Mouse (Mus musculus): ENCODE measurements around the gene Zfp105. TPM values are rescaled to one million over a fixed set of nuclear protein-coding genes. Genes with fewer than 3 reads are reported as not detected.

Gene Zfp105
- polyA plus RNA-seq, 1 experiment from 2014 or later: 9.6 TPM

DNA sequence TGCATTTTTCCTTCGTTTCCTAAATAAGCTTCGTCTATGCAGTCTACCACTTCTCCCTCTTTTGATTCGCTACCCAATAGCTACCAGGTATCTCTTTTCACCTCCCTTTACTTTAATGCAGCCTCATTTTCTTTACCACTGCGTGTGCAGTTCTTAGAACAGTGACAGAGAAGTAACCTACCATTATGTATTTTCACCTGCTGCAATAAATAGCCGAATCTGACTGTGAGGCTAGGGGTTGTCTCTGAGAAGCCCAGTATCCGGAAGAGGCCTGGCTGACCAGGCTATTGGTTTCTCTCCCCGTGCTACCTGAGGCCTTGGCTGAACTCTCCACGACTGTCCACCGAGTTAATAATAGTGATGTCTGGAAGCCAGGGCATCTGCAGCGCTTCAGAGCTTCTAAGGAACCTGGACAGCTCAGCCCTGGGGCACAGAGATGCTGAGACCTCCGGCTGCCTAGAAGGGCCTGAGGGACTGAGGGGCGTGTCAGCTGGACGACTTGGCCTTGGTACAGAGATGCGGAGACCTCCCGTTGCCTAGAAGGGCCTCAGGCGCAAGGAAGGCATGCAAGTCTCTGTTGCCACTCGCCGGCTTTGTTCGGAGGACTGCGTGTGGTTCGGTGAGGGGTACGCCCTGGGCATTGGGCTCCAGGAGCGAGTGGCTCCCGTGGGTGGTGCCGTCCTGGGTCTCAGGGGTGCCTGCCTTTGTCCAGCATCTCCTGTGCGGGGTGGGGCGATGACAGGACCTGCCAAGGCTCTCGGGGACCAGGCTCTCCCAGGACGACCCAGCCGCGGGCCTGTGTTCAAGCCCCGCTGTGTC, 19.9 kb upstream of the Zfp105 start:
- TF ChIP-seq EP300 (IDR thresholded peaks at IDR 0.05): no peak
- no peak; the same call in 1 of the 2 replicates for TF ChIP-seq CTCF (IDR thresholded peaks at IDR 0.05)
- WGBS: 21% methylated on average over 32 of the region's 32 CpGs
- no peak overlapping the region for H3K27ac ChIP-seq (ENCODE audit: low read length)
- H3K9ac ChIP-seq (replicated peaks; ENCODE audit: low read depth): peak overlapping the region; percentile 44
- H3K36me3 ChIP-seq (ENCODE audit: insufficient read depth, low read length): no peaks in the 10 kb centered on the region
- H3K4me3 ChIP-seq (ENCODE audit: low read depth, low read length): peak overlapping the region; percentile 43
- H3K4me1 ChIP-seq (ENCODE audit: insufficient read depth, low read depth, low read length): no peaks in the 10 kb centered on the region
- DNase-seq (ENCODE audit: low spot score) (peak; percentile 88), ATAC-seq (peak; percentile 97)
- no peaks in the 10 kb centered on the region for H3K27me3 ChIP-seq (replicated peaks; ENCODE audit: insufficient read depth, low read length)
- H3K9me3 ChIP-seq (ENCODE audit: low read length): no peaks in the 10 kb centered on the region
- H3K4me2 ChIP-seq (replicated peaks; ENCODE audit: low read depth, low read length): peak overlapping the region; percentile 73

DNA sequence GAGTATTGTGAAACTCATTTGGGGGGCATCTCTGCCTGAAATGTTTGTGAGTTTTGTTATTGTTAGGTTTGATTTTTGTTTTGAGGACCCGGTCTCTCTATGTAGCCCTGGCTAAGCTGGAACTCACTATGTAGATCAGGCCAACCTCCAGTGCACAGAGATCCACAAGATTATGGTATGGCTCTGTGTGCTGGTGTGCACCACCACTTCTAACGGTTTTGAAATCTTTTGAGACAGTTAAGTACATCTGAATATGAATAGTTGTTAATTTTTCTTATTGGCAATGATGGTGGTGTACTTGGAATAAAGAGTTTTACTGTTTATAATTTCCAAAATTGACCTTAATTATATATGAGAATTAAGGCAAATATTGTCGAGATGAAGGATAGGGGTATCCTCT, 436 bp upstream of the Zfp105 start:
- peak overlapping the region; percentile 61 for H3K4me3 ChIP-seq (ENCODE audit: low read depth, low read length)
- DNase-seq (ENCODE audit: low spot score) (peak; percentile 8), ATAC-seq (no peak)
- H3K4me2 ChIP-seq (replicated peaks; ENCODE audit: low read depth, low read length): peak overlapping the region; percentile 64
- no peak overlapping the region for H3K27ac ChIP-seq (ENCODE audit: low read length)
- TF ChIP-seq CTCF (IDR thresholded peaks at IDR 0.05) (no peak), EP300 (IDR thresholded peaks at IDR 0.05) (no peak)
- 26% methylated on average over 3 of the region's 3 CpGs for WGBS
- no peaks in the 10 kb centered on the region for H3K27me3 ChIP-seq (replicated peaks; ENCODE audit: insufficient read depth, low read length)
- peaks cover 7% of the 10 kb centered on the region; the same call in 1 of the 2 replicates for H3K4me1 ChIP-seq (ENCODE audit: insufficient read depth, low read depth, low read length)
- H3K9ac ChIP-seq (replicated peaks; ENCODE audit: low read depth): 0 out of 2 replicates have a peak overlapping the region, but pooled peaks have one; percentile 70
- peaks cover 18% of the 10 kb centered on the region; the same call in 1 of the 2 replicates for H3K36me3 ChIP-seq (ENCODE audit: insufficient read depth, low read length)
- H3K9me3 ChIP-seq (ENCODE audit: low read length): no peaks in the 10 kb centered on the region

DNA sequence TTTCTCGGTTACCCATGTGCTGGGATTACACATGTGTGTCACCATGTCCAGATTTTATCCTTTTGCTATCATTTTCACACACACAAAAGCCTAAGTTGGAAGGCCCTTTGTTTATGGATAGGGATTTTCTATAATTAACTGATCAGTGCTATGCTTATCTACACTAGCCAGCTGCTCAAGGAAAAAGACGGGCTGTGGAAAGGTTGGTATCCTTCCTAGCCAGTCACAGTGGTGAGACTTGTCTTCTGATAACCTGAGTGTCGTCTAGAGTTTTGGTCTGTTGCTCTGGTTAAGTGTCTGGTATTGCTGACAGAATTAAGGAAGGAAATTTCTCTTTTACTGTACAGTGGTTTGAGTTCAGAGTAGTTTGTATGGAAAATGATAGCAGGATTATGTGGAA, 6.0 kb downstream of the Zfp105 start:
- no peak for ATAC-seq

DNA sequence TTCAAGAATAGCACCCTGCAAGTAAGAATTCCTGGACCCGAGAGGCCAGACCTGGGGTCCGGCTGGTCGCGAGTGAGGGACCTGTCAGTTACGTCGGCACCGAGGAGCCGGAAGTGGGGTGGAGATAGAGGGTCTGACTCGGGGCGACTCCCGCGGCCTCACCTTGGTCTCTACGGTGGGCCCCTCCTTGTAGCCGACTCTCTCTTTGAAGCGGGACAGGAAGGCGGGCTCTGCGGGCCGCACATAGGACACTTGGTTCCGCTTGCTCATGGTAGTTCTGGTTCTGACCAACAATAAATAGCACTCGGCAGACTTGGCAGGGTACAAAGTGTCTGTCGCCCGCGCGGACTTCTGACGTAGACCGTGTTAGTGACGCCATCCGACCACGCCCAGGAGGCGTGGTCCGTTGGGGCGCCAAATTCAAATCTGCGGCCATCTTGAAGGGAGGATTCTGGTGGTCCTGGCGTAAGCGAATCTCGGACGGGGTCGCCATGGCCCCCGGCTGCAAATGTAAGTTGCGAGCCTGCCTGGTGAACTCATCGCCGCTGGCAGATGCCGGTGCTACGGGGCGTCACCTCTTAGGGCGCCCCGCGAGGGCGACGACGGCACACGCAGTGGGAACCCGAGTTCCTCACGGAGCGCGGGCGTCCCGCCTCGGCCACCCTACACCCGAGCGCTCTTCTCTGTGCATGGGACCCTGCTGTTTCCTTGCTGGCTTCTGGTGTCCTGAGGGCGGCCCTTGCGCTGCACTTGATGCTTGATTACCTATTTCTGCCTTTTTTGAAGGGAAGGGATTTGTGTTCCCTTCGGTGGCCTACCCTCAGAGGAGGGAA, 28.0 kb downstream of the Zfp105 start, which contains the start of the genes 1110059G10Rik and Kif15:
1110059G10Rik (minus strand) TSS at position 358 of the 833 bp plus-strand sequence.
Kif15 (plus strand) TSS at position 404 of the 833 bp plus-strand sequence.
- ATAC-seq (peak; percentile 98), DNase-seq (ENCODE audit: low spot score) (peak; percentile 91)
- WGBS: under 1% methylated on average over 64 of the region's 64 CpGs
- no peaks in the 10 kb centered on the region; the same call in 1 of the 2 replicates for H3K36me3 ChIP-seq (ENCODE audit: insufficient read depth, low read length)
- peak within 1 kb of the TSS; percentile 90 for H3K4me3 ChIP-seq (ENCODE audit: low read depth, low read length)
- no peaks in the 10 kb centered on the region for H3K9me3 ChIP-seq (ENCODE audit: low read length)
- H3K9ac ChIP-seq (replicated peaks; ENCODE audit: low read depth): peak within 1 kb of the TSS; percentile 92
- TF ChIP-seq CTCF (IDR thresholded peaks at IDR 0.05): peak; percentile 34
- peak; percentile 59 for TF ChIP-seq EP300 (IDR thresholded peaks at IDR 0.05)
- H3K4me2 ChIP-seq (replicated peaks; ENCODE audit: low read depth, low read length): peak within 1 kb of the TSS; percentile 98
- H3K4me1 ChIP-seq (ENCODE audit: insufficient read depth, low read depth, low read length): no peaks in the 10 kb centered on the region; the same call in 1 of the 2 replicates
- peak within 1 kb of the TSS; percentile 86 for H3K27ac ChIP-seq (ENCODE audit: low read length)
- H3K27me3 ChIP-seq (replicated peaks; ENCODE audit: insufficient read depth, low read length): no peaks in the 10 kb centered on the region

More for the DNA sequence above, 6.0 kb downstream of the Zfp105 start:
- 94% methylated on average over 3 of the region's 3 CpGs for WGBS
- peaks cover 55% of the 10 kb centered on the region; the same call in 1 of the 2 replicates for H3K36me3 ChIP-seq (ENCODE audit: insufficient read depth, low read length)
- H3K9me3 ChIP-seq (ENCODE audit: low read length): no peaks in the 10 kb centered on the region
- no peak overlapping the region for H3K9ac ChIP-seq (replicated peaks; ENCODE audit: low read depth)
- H3K4me3 ChIP-seq (ENCODE audit: low read depth, low read length): no peak overlapping the region
- no peak overlapping the region for H3K27ac ChIP-seq (ENCODE audit: low read length)
- peaks cover under 1% of the 10 kb centered on the region; the same call in 1 of the 2 replicates for H3K4me1 ChIP-seq (ENCODE audit: insufficient read depth, low read depth, low read length)
- no peak overlapping the region for H3K4me2 ChIP-seq (replicated peaks; ENCODE audit: low read depth, low read length)
- TF ChIP-seq CTCF (IDR thresholded peaks at IDR 0.05): no peak
- TF ChIP-seq EP300 (IDR thresholded peaks at IDR 0.05): no peak
- DNase-seq (ENCODE audit: low spot score): no peak
- H3K27me3 ChIP-seq (replicated peaks; ENCODE audit: insufficient read depth, low read length): no peaks in the 10 kb centered on the region

Other genes with a start within 250 kb of the Zfp105 start
- gene Topaz1, start 175.7 kb upstream of the Zfp105 start, polyA plus RNA-seq (2015; fragmentation: Nextera tagmentation; extraction: Ambion mirVana): 0.05 and 0.16 TPM in 2 replicates
- gene Tcaim, start 117.5 kb upstream of the Zfp105 start, polyA plus RNA-seq (2015; fragmentation: Nextera tagmentation; extraction: Ambion mirVana): 4.7 and 5.0 TPM in 2 replicates
- 0.24 and 0.33 TPM in 2 replicates for gene Gm35549, start 79.0 kb upstream of the Zfp105 start, polyA plus RNA-seq (2015; fragmentation: Nextera tagmentation; extraction: Ambion mirVana)
- gene Zfp445, start 57.1 kb upstream of the Zfp105 start, polyA plus RNA-seq (2015; fragmentation: Nextera tagmentation; extraction: Ambion mirVana): 21.7 and 25.4 TPM in 2 replicates
- 2.7 and 2.9 TPM in 2 replicates for gene Zkscan7, start 37.4 kb upstream of the Zfp105 start, polyA plus RNA-seq (2015; fragmentation: Nextera tagmentation; extraction: Ambion mirVana)
- 39.2 and 42.5 TPM in 2 replicates for gene 1110059G10Rik, start 27.9 kb downstream of the Zfp105 start, polyA plus RNA-seq (2015; fragmentation: Nextera tagmentation; extraction: Ambion mirVana)
- 3.5 and 4.6 TPM in 2 replicates for gene Kif15, start 28.0 kb downstream of the Zfp105 start, polyA plus RNA-seq (2015; fragmentation: Nextera tagmentation; extraction: Ambion mirVana)
- gene Tmem42, start 98.3 kb downstream of the Zfp105 start, polyA plus RNA-seq (2015; fragmentation: Nextera tagmentation; extraction: Ambion mirVana): 44.7 and 55.7 TPM in 2 replicates
- 1.1 and 1.2 TPM in 2 replicates for gene Tgm4, start 111.7 kb downstream of the Zfp105 start, polyA plus RNA-seq (2015; fragmentation: Nextera tagmentation; extraction: Ambion mirVana)
- 127 and 130 TPM in 2 replicates for gene Zdhhc3, start 190.1 kb downstream of the Zfp105 start, polyA plus RNA-seq (2015; fragmentation: Nextera tagmentation; extraction: Ambion mirVana)
- gene Exosc7, start 190.1 kb downstream of the Zfp105 start, polyA plus RNA-seq (2015; fragmentation: Nextera tagmentation; extraction: Ambion mirVana): 139 and 145 TPM in 2 replicates
- 84.7 and 86.6 TPM in 2 replicates for gene Clec3b, start 227.9 kb downstream of the Zfp105 start, polyA plus RNA-seq (2015; fragmentation: Nextera tagmentation; extraction: Ambion mirVana)

Measured in lung, postnatal 0 days (tissue).